Mouse (Mus musculus): ENCODE results near the gene Gadd45b.

The Gadd45b gene

DNA sequence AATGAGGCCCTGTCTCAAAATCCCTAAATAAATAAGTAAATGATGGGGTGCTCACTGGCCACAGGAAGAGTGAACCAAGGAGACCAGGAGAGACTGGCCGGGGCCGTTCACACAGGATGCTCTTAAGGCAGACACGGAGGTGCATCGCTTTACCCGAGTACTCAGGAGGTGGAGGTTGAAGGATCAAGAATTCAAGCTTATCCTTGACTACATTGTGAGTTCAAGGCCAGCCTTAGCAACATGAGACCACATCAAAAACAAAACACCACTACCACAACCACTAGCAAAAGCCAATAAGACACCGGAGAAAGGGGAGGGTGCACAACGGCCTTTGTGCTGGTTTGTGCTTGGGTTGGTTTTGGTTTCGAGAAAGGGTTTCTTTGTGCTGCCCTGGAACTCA is 26.5 kb downstream of the Gadd45b start:
- no peak for DNase-seq (ENCODE audit: low spot score in 2 of 2)

DNA sequence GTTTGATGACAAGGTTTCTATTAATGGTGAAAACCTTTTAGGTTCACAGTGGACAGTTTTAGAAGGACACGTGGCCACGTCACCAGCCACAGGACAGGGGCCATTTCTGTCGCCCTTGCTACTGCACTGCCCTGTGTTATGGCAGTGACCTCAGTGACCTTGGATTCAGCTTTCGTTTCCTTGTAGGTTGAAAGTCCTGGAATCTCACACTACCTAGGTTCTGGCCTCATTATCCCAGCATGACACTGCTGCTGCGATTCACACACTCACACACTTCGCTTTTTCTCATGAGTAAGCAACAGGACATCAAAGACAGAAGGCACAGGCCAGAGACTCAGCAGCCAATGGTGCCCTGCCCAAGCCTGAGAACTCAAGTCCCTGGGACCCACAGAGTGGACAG is 27.0 kb downstream of the Gadd45b start:
- DNase-seq (ENCODE audit: low spot score in 2 of 2): no peak

DNA sequence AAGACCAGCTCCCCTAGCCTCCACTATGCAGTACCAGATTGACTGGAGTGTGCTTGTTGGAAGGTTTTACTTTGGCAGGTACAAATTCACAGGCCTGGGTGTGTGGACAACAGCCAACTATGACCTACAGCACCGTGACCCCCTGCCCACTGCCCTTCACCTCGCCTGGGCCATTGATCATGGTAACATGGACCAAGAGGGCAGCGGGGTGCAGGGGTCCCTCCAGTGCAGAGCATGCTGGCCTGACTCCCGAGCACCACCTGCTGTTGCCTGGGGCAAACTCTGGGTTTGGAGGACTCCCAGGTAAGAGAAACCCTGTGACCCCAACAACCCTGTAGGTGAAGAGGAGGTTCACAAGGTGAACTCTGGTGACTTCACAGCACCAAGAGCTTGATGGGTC is 27.9 kb downstream of the Gadd45b start:
- DNase-seq (ENCODE audit: low spot score in 2 of 2): no peak

DNA sequence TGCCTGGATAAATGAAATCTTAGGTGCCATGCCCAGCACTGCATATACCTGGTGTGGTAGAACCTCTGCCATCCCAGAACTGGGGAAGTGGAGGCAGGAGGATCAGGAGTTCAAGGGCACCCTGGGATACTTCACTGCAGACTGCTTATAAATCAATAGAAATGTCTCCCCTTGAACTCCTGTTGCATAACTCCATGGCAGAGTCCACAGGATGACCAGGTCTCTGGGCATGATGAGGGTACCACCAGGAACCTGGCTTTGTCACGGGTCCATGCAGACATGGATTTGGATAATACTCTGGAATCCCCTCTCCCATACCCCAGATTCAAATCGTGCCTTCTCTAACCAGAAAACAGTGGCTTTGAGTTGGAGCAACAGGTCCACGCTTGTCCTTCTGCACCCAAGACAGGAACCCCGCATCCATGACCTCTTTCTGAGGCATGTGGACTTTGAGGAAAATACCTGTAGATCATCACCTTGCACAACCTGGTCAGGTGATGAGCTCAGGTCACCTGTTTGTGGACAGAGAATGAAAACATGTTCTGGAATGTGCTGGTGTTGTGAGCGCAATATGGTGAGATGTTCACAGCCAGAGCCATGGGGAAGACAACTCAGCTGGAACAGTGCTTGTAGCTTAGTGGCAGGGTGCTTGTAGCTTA is 29.2 kb downstream of the Gadd45b start:
- no peak for DNase-seq (ENCODE audit: low spot score in 2 of 2)

DNA sequence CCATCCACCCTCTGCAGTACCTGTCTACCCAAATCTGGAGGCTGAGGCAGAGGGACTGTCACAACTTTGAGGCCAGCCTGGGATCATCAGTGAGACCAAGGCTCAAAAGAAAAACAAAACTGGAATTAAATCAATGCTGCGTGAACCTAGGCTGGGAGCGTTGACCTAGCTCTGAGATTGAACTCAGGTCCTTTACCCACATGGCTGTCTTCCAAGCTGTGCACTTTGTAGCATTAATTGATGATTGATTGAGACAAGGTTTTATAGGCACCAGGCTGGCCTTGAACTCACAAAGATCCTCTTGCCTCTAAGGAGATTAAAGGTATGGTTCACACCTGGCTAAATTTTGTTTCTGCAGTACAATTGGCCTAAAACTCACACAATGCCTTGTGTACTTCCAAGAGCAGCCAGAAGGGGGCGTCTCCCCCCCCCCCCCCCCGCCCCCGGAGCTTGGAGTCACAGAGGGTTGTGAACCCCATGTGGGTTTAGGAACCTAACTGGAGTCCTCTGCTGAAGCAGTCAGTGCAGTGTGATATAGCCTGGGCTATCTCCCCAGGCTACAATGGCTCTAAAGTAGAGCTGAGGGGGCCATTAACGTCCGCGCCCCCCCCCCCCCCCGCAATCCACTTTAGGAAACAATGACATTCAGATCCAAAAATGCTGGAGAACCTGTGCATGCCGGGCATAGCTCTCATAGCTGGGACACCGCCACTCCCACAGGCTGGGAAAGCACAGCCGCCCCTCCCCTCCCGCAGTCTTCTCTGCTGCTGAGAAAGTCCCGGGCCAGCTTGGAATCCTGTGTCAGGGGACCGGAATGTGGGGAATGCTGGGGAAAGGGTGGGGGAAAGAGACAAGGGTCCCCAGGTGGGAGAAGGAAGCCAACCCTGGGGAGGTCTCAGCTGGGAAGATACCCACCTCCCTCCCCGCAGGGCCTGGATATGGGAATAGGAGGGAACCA is 31.0 kb downstream of the Gadd45b start:
- DNase-seq (ENCODE audit: low spot score in 2 of 2): no peak

DNA sequence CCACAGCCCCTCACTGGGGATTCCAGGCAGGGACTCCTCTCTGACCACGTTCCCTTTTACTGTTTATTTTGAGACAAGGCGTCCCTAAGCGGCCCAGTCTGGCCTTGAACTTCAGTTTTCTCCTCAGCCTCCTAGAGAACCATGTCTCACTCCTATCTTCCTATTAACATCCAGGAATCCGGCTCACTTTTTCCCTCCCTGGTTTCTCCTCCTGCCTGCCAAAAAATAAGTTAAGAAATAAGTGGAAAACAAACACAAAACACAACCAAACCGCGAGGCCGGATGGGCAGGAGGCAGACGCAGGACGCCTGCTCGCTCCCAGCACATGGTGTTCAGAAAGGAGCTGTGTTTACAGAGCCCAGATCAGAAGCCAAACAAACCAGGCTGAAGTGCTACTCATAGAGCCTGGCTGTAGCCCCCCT is 32.2 kb downstream of the Gadd45b start:
- no peak for DNase-seq (ENCODE audit: low spot score in 2 of 2)

DNA sequence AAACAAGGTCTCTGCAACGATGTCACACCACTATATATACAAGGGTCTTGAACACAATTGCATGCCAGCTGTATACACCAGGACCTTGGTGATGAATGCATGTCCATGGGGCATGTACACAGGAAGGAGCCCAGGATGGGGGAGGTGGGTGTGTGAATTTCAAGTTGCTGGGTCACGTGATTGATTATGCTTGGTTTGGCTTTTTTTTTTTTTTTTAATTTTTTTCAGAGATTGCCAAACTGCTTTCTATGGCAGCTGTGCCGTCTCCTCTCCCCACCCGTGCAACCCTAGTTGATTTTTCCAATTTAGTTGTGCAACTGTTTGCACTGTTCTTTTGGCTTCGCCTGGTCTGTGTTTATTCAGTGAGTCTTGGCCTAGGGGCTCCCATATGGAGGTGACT is 32.7 kb downstream of the Gadd45b start:
- DNase-seq (ENCODE audit: low spot score in 2 of 2): no peak

DNA sequence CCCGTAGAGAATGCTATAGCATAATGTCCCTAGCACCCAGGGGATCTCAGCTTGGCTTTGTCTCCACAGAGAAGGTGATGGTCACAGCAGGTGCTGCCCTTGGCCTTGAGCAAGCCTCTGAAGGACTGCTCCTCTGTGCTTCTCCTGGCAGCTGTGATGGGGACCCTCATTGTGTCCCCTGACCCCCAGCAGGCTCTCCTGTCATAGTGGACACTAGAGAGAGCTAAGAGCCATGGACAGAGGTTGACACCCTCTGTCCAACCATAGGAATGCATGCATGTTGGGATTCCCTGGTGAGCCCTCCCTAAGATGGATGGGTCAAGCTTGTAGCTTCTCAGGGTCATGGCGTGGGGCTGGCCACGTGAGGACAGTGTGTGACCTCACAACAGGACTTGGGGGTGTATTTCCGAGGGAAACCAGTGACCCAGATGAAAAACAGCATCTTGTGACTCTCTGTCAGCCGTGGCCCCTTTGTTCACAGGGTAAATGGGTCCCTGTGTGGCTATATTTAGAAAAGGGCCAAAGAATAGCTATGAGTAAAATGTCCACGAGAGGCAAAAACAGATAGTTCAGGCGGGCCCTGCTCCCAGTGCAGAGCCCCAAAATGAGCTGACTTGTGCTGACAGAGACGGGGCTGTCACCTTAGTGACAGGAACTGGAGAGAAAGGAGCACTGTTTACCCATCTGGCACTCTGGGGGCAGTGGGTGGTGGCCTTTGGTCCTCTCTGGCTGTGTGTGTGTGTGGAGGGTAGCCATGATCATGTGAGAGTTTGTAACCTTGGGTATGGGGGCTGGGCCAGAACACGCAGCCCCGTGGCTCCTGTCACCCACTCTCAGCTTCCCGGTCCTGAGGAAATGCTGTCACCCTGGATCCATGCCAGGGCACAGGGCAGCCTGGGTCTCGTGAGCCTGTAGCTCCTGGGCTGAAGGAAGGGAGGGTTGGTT is 33.4 kb downstream of the Gadd45b start:
- no peak for DNase-seq (ENCODE audit: low spot score in 2 of 2)

DNA sequence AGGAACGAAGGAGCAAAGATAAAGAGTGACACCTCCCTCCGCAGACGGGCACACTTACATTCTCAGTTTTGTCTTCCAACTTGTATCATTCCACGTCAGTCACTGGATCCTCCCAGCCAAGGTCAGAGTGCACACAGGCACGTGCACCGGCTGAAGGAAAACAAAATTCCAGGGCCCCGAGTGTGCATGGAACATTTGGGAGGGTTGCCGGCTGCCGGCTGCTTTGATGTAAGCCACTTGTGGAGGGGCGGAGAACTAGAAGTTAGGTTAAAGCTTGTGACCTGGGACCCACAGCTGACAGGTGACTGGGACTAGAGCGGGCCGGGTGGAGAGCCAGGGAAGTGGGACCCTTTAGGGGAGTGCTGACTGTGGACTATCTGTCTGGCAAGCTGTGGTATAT is 36.4 kb downstream of the Gadd45b start:
- no peak for DNase-seq (ENCODE audit: low spot score in 2 of 2)

DNA sequence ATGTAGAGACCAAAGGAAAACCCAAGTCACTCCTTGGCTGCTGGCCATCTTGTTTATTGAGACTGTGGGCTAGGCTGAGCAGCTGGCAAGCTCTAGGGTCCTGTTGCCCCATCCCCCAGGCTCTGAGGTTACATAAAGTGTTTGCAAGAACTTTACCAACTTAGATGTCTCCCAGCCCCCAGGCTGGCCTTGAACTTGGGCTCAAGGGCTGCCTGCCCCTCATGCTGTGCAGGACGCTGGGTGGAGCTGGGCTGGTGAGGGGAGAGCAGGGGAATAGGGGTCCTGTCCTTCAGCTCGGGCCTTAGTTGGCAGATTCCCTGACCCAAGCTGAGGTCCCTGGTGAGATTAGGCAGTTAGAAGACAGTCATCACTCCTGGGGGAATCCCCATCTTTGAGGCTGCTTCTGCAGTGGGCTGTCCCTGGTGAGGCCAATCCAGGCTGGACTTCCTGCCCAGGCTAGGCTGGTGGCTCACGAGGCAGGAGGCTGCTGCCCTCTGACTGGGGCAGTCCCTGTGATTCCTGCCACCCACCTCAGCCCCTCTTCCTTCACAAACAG is 37.3 kb downstream of the Gadd45b start:
- no peak for DNase-seq (ENCODE audit: low spot score in 2 of 2)

DNA sequence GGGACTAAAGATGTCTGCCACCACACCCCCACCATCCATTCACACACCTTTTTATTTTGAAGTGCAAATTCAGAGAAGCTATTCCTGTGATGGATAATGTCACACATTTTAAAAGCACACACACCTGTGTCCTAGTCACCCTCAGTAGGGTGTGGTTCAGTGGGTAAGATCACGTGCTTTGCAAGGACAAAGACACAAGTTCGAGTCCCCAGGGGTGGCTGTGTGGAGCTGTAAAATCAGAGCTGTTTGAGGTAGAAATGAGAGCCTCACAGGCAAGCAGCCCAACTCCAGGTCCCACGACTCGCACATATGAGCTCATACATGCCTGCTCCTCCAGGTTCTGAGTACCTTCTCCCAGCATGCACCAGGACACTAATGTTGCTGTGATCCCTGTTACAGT is 38.2 kb downstream of the Gadd45b start:
- no peak for DNase-seq (ENCODE audit: low spot score in 2 of 2)

DNA sequence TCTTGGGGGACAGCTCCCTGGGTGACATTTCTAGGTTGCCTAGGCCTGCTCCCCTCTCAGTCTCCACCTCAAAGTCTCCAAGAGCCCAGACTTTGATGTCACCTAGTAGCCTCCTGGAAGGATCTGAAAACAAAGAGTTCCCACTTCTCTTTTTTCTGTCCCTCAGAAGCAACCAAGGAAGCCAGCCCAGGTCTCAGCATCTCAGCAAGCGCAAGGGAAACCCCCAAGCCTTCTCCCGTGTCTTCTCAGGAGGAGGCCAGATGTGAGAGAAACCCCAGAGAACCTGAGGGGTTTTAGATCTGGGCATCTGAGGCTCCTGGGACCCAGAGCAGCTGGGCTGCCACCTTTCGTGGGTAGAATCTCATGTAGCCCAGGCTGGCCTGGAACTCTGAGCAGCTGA is 39.4 kb downstream of the Gadd45b start:
- no peak for DNase-seq (ENCODE audit: low spot score in 2 of 2)

DNA sequence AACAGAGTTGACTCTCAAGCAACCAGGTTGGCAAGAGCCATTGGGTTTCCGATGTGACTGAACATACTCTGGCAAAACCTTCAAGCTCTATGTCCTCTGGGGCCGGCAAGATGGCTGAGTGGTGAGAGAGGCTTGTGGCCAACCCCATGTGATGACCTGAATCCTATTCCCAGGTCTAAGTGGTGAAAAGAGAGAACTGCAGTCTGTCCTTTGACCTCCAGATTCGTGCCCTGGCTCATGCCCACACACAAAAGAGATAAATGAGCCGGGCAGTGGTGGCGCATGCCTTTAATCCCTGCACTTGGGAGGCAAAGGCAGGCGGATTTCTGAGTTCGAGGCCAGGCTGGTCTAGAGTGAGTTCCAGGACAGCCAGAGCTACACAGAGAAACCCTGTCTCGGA is 40.3 kb downstream of the Gadd45b start:
- DNase-seq (ENCODE audit: low spot score in 2 of 2): no peak

DNA sequence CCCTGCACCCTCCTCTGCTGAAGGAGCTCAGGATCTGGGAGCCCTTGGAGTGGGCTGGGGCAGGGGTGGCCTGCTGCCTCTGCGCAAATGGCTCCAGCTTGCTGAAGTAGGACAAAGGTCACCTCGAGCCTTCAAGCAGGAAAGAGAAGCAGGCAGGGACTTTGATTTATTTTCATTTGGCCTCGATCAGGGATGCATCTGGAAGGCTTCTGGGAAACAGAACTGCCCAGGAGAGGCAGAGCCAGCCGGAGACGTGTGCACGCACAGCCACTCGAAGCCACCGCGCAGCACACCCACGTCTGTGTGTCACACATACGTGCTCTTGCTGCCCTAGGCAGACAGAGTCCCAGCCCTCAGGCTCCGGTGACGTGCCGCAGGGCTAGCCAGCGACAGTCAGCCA is 41.7 kb downstream of the Gadd45b start:
- no peak for DNase-seq (ENCODE audit: low spot score in 2 of 2)

DNA sequence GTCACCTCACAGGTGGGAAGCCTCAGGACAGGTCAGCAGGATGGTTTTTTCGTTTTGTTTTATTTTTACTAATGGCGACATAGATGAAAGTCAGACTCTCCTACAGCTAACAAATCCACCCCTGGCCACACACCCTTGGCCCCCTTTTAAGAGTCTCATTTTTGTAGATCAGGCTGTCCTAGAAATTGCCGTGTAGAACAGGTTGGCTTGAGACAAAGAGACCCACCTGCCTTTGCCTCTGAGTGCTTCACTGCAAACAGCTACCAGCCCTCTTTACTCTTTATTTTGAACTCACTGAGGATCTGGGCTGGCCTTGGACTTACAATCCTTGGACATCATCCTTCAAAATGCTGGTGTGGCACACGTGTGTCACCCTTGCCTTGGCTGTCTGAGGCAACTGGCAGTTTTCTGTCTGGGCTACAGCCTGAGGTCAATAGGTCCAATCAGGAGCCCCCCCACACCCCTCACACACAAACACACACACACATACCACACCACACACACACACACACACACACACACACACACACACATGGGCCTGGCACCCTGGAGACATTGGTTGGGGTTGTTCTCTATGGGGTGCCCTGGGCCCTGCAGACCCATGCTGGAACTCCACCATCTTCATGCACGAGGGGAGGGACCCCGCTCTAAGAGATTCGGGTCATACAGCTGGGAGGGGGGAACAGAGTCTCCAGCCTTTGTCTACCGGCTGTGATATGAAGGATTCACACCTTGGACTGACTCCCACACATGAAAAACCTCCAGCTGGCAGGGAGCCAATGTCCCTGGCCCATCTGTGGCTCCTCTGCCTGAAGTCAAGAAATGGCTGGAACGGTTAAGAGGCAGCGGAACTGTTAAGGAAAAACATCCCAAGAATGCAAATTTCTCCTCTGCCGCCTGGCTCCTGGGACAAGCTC is 42.5 kb downstream of the Gadd45b start:
- no peak for DNase-seq (ENCODE audit: low spot score in 2 of 2)

DNA sequence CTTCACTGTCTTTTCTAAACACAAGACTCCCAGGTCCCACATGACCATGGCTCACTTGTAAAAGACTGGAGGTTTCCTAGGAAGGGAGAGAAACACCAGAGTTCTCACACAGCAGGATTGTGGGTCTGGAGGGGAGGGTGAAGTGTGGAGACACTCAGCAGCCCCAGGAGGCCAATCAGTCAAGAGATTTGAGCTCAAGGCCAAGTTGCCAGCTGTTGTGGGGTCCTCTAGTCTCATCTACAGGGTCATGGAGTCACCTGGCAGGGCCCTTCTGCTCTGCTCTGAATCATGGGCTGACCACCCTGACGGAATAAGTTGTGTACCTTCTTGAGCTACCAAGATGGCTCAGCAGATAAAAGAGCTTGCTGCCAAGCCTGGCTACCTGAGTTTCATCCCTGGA is 43.8 kb downstream of the Gadd45b start:
- DNase-seq (ENCODE audit: low spot score in 2 of 2): no peak

DNA sequence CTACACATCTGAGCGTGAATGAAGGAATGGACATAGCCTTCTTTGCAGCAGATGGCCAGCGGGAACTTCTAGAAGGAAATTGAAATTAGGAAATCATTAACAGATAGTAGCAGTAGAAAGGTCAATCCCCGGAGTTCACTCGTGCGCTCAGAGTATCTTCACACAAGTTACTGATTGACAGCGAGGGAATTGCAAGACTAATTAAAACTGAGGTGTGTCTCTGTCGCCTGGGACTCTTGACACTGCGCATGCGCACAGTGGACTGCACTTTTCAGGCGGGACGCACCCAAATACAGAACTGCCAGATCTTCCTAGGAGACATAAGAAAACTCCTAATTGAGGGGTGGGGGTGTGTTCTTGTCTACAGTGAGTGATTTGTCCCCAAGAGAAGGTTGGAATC is 45.6 kb downstream of the Gadd45b start:
- no peak for DNase-seq (ENCODE audit: low spot score in 2 of 2)

DNA sequence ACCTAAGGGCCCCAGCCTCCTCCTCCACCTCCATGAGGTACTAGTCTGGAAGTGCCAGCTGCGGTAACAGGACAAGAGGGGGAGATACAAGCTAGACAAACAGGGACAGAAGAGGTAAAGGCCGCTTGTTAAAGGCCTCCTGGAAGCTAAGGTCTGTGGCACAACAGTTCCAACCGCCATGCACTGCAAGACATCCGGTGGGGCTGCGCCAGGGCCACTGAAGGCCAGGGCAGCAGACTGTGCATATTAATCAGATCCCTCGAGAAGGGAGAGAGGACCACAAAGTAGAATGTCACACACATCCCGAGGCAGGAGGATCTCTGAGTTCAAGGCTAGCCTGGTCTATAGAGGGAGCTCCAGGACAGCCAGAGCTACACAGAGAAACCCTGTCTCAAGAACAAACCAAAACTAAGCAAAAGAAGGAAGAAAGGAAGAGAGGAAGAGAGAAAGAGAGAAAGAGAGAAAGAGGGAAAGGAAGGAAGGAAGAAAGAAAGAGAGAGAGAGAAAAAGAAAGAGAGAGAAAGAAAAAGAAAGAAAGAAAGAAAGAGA is 51.8 kb downstream of the Gadd45b start:
- DNase-seq (ENCODE audit: low spot score in 2 of 2): no peak
